25 mouse cellular contexts compared by ENCODE assay signal in the genomic region with DNA sequence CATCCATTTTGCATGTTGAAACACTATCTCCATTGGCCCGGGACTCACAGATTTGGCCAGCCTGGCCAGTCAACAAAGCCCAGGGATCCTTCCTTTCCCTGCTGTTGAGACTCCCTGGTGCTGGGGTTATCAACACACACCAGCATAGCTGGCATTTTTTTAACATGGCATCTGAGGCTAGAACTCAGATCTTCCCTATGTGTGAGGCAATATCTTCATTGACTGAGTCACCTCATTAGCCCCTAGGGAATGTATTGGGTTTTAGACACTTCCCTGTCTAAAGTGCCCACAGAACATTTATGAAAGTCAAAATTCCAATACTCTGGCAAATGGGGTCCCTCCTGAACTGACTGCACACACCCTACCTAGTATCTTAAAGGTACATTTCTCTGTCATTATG.
DNase-seq lines count a peak whose midpoint lies in the region; ATAC-seq and TF ChIP-seq lines count a peak whose summit lies in the region.
"Had no signal": no experiment of that assay in that cellular context is flagged by ENCODE, and none has a peak within 500 bp of the region (broad histone marks: within the 10 kb centered on the region; RNA-seq: fewer than 3 reads in every experiment).

No protein-coding gene starts in this region.

- no peak overlapping the region for H3K4me3 ChIP-seq in C2C12 (ENCODE audit: insufficient read depth, poor library complexity, severe bottlenecking)
- no peak overlapping the region for H3K4me3 ChIP-seq in kidney, embryonic 16.5 days (ENCODE audit: low read length)

- CTCF ChIA-PET in Patski (lab: Charles Lee), result interaction anchor here (1.1 kb wide), 1 partner anchor 26 kb away, joined by 3 read pairs; no protein-coding TSS in a partner anchor

- no peak overlapping the region for H3K4me2 ChIP-seq in kidney, embryonic 16.5 days (replicated peaks; ENCODE audit: low read depth, low read length)

- 92% methylated on average over 1 of the region's 1 CpGs for WGBS in kidney, embryonic 16.5 days

- in situ Hi-C loops in Patski (cut with MboI; ENCODE audit: low pct_unique_long_range_greater_than_20kb), result no loop called here

- no peak overlapping the region for H3ac ChIP-seq in C2C12 (ENCODE audit: control insufficient read depth, insufficient read length, low read depth)

- DNase-seq in 3T3-L1 (ENCODE audit: low read depth, low spot score) (peak; percentile 62), NIH3T3 (ENCODE audit: low read depth) (peak; percentile 11), Patski (ENCODE audit: low read depth, low spot score) (no peak)
- no peak for DNase-seq in testis, postnatal 14 days (ENCODE audit: low spot score)
- no peak for DNase-seq in frontal cortex, adult 2 months (ENCODE audit: extremely low spot score in 1 of 2, low spot score in 1 of 2)
- DNase-seq: adrenal gland, adult 2 months; adrenal gland, adult 8-10 months; adrenal gland, postnatal 10 days; adrenal gland, postnatal 14 days; adrenal gland, postnatal 25 days; adrenal gland, postnatal 36 days; B cell, adult 2 months; cerebellum, adult 11 months; cerebellum, adult 11-12 months; cerebellum, adult 18-20 months; cerebellum, adult 2 months; cerebellum, adult 8-10 months; cerebellum, adult 9-10 months had no signal

- H3K27ac ChIP-seq in kidney, embryonic 16.5 days (ENCODE audit: low read length), result no peak overlapping the region

- peak; percentile 39 for ATAC-seq in Patski
- ATAC-seq in erythroid progenitor cell, adult 5-6 weeks (replicated peaks; ENCODE audit: low FRiP score, poor library complexity, severe bottlenecking), result no peak
- no peak for ATAC-seq in kidney, embryonic 16.5 days (ENCODE audit: low FRiP score, low TSS enrichment)
- ATAC-seq: activated CD4-positive, CD25-positive, alpha-beta regulatory T cell, adult 4 months; CD4-positive, CD25-positive, alpha-beta regulatory T cell, adult 4 months had no signal

- no peaks in the 10 kb centered on the region for H3K27me3 ChIP-seq in C2C12 (ENCODE audit: control insufficient read depth, insufficient read depth, insufficient read length)
- H3K27me3 ChIP-seq in Patski, result no peaks in the 10 kb centered on the region
- H3K27me3 ChIP-seq in kidney, embryonic 16.5 days (ENCODE audit: insufficient read depth, low read length), result no peaks in the 10 kb centered on the region
- H3K27me3 ChIP-seq: CH12.LX had no signal

- peaks cover 6% of the 10 kb centered on the region; the same call in 1 of the 2 replicates for H3K9me3 ChIP-seq in kidney, embryonic 16.5 days (ENCODE audit: low read length)

- H3K36me3 ChIP-seq in C2C12 (ENCODE audit: control insufficient read depth, insufficient read depth), result no peaks in the 10 kb centered on the region
- no peaks in the 10 kb centered on the region for H3K36me3 ChIP-seq in kidney, embryonic 16.5 days (ENCODE audit: insufficient read depth, low read length)
- H3K36me3 ChIP-seq: G1E had no signal

- no peaks in the 10 kb centered on the region for H3K79me2 ChIP-seq in C2C12 (ENCODE audit: control insufficient read depth, insufficient read depth)

- no peak for TF ChIP-seq CTCF in C2C12 (IDR thresholded peaks at IDR 0.05; ENCODE audit: control insufficient read depth, insufficient read depth, insufficient read length)
- TF ChIP-seq CTCF in Patski (IDR thresholded peaks at IDR 0.05), result no peak

- POLR2A ChIA-PET in Patski (lab: Charles Lee), result no interaction called here

- H3K9ac ChIP-seq in kidney, embryonic 16.5 days (replicated peaks; ENCODE audit: low read length), result no peak overlapping the region

- no peaks in the 10 kb centered on the region for H3K4me1 ChIP-seq in kidney, embryonic 16.5 days (ENCODE audit: insufficient read depth, low read length)

- no peaks in the 10 kb centered on the region for H3K79me3 ChIP-seq in C2C12 (ENCODE audit: low read depth)

TF ChIP-seq in C2C12, 6 proteins besides CTCF, POLR2A, EP300 and RAD21:
- TF ChIP-seq FOSL1 (IDR thresholded peaks at IDR 0.05; ENCODE audit: insufficient read depth, low read length, poor library complexity, severe bottlenecking) (no peak), MYOD1 (IDR thresholded peaks at IDR 0.05; ENCODE audit: control insufficient read depth, insufficient read length, low read depth) (no peak), CEBPB (IDR thresholded peaks at IDR 0.05; ENCODE audit: low read depth) (peak; percentile 69), MYOG (IDR thresholded peaks at IDR 0.05; ENCODE audit: control insufficient read depth, extremely low read depth, insufficient read length) (no peak), USF1 (IDR thresholded peaks at IDR 0.05; ENCODE audit: low read depth) (no peak)

Comparison
In these comparisons a context has a peak if more than half of its experiments do, and no peak if none do; other contexts are left out.
1. DNase-seq: peak in 3T3-L1 (single experiment) and NIH3T3 (single experiment); none in Patski (single experiment), testis, postnatal 14 days (single experiment) and frontal cortex, adult 2 months (0 of 2).